Mouse (Mus musculus) CH12.LX (cell line): ENCODE results near the gene Olfr544.

Source experiments
- CTCF ChIP-seq, 2 experiments: IDR thresholded peaks in 1 of 2; conservative IDR thresholded peaks in 1 of 2; 2 replicates each; pipeline ENCODE4 v1.5.1; 2011 to 2012; ENCODE audit warnings: low read depth in 2 of 2, low read length in 2 of 2, improper control_type of control experiment in 1 of 2, inconsistent platforms in 1 of 2, mild to moderate bottlenecking in 1 of 2, moderate library complexity in 1 of 2
- E2F4 ChIP-seq: IDR thresholded peaks from 2 replicates; pipeline ENCODE4 v1.6.1; 2011; ENCODE audit warnings: low read depth, low read length, improper control_type of control experiment; ENCODE audit not compliant: insufficient replicate concordance
- EP300 ChIP-seq: IDR thresholded peaks from 2 replicates; pipeline ENCODE4 v1.6.1; 2011; ENCODE audit warnings: low read length, improper control_type of control experiment
- ETS1 ChIP-seq: conservative IDR thresholded peaks from 2 replicates; pipeline ENCODE4 v1.6.1; 2012; ENCODE audit warnings: low read depth, mild to moderate bottlenecking, inconsistent platforms, low read length, improper control_type of control experiment, moderate library complexity
- MAZ ChIP-seq: IDR thresholded peaks from 2 replicates; pipeline ENCODE4 v1.6.1; 2012; ENCODE audit warnings: low read depth, mild to moderate bottlenecking, inconsistent platforms, low read length, improper control_type of control experiment, moderate library complexity
- NELFE ChIP-seq: IDR thresholded peaks from 2 replicates; pipeline ENCODE4 v1.6.1; 2011; ENCODE audit warnings: low read depth, low read length, improper control_type of control experiment
- POLR2A ChIP-seq: IDR thresholded peaks from 2 replicates; pipeline ENCODE4 v1.6.1; 2011; ENCODE audit warnings: low read depth, mild to moderate bottlenecking, improper control_type of control experiment, low read length
- UBTF ChIP-seq: IDR thresholded peaks from 2 replicates; pipeline ENCODE4 v1.6.1; 2012; ENCODE audit warnings: low read depth, mild to moderate bottlenecking, inconsistent platforms, low read length, improper control_type of control experiment, moderate library complexity
- USF2 ChIP-seq: conservative IDR thresholded peaks from 2 replicates; pipeline ENCODE4 v1.6.1; 2011; ENCODE audit warnings: low read depth, low read length, improper control_type of control experiment

GRCm38 (mm10) chr7:102534449-102534848 is 46.3 kb upstream of the Olfr544 start, which contains the start of gene Olfr547:
- TF ChIP-seq EP300 (no peak), NELFE (no peak), CTCF (conservative IDR thresholded peaks at IDR 0.05 in 1 of 2, IDR thresholded peaks at IDR 0.05 in 1 of 2; ENCODE audit: low read depth in 2 of 2, low read length in 2 of 2) (no peak), POLR2A (no peak), E2F4 (no peak), USF2 (no peak), ETS1 (no peak), MAZ (no peak), UBTF (no peak)
